Mouse (Mus musculus) lung, postnatal 14 days (tissue): ENCODE measurements around the gene Eps8l3.

Experiments used
- DNase-seq: peaks from one replicate; pipeline ENCODE4 v3.0.0; 2021

Gene Eps8l3

DNA sequence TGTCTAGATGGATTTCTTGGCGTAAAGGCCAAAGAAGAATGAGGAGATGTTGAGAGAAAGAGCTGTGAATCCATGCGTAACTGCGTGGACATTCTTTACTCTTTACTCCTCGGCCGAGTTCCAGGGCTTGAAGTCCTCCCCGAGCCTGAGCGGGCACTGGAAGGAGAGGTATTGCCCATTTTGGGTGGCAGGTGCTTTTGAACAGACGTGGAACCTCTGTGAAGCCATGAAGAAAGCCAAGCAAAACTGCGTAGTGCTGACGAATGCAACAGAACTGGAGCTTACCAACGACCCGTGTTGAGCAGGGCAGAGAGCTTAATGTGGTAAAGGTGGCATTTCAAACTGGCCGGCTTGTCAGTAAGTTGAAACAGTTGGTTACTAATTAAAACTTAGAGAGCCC is 21.7 kb downstream of the Eps8l3 start:
- no peak for DNase-seq

DNA sequence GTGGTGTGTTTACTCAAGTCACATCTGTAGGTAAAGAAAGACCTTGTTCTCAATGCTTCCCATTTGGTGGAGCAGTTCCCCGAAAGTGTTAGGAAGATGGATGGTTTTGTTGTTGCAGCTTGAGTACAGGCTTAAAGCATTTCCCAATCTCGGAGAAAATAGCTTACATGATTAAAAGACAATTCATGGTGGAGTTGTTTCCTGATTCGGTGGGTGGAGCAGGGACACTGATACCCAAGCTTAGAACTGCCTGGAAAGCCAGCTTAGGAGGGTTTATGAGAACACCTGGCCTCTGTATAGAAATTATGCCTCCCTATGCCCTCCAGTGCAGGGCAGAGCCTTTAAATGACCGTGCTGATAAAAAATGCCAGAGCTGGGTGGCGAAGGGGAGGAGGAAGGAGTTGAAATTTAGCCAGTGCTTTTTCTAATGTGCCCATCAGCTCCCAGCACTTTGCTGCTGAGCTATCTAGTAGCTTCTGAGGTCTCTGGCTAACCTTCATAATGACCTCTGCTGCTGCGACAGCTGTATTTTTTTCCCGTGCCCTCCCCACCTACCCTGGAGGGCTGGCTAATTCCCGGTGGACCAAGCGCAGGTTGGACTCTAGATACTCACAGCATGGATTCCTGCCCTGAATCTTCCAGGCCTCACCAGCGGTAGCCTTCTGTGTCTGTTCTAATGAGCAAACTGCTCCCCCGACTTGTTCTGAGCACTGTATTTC is 24.1 kb downstream of the Eps8l3 start:
- DNase-seq = no peak

DNA sequence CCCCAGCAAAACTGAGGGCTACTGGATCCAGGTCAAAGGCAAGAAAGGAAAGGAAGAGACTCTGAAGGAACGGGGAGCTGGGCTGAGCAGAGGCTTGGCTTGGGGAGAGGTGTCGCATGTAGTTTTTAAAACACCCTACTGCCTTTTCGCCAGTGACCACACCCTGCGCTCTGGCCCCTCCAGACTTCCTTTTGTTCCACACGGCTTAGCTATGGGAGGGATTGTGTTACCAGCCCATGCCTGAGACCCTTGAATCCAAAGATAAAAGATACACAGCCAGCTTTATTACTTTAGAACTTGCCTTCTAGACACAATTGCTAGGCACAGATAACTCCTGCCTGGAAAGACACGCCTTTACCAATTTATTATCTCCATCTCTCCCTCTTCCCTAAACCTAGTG is 28.9 kb downstream of the Eps8l3 start:
- no peak for DNase-seq

DNA sequence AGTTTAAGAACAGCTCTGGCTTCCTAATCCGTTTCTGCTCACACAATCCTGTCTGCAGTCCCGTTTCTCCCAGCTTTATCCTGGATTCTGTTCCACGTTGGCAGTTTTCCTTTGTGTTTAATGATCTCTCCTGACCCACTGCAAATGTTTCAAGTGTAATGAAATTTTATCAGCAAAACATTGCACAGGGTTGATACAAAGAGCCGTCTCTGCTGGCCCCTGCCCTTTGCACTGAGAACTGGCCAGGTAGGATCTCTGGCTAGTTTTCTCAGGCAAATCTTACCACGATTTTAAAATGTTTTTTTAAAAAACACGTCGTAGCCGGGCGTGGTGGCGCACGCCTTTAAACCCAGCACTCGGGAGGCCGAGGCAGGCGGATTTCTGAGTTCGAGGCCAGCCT is 39.6 kb downstream of the Eps8l3 start:
- DNase-seq = no peak

DNA sequence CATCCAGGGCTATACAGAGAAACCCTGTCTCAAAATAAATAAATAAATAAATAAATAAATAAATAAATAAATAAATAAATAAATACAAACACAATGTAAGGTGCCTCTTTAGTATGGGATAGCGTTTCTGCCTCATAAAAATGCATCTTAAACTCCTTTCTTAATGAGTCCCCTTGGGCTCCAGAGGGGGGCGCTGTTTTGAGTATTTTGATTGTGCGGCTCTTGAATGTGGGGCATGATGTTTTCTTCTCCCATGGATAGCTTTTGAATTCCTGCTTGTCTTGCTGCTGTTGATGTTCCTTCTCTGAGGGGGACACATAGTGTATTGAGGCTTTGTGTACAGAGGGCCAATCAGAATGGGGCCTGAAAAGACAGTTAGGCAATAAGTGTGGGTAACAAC is 40.1 kb downstream of the Eps8l3 start:
- DNase-seq = no peak

DNA sequence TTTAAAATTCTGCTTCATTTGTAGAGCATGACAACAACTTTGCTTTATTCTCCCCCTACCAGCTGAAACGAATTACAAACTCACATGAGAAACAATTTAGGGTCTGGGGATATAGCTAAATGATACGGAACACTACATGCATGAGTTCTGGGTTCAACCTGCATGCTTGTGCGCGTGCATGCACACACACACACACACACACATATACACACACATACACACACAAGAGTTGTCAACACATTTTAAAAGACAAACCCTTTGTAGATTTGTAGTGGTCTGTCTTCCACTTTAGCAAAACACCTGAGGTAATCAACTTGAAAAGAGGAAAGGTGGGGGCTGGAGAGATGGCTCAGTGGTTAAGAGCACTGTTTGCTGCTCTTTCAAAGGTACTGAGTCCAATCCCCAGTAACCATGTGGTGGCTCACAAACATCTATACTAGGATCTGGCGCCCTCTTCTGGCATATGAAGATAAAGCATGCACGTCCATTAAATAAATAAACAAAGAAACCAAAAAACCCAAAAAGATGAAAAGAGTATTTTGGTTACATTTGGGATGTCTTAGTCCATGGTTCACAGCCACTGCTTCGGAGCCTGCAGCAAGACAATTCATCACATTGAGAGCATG is 40.9 kb downstream of the Eps8l3 start:
- peak; percentile 76 for DNase-seq

DNA sequence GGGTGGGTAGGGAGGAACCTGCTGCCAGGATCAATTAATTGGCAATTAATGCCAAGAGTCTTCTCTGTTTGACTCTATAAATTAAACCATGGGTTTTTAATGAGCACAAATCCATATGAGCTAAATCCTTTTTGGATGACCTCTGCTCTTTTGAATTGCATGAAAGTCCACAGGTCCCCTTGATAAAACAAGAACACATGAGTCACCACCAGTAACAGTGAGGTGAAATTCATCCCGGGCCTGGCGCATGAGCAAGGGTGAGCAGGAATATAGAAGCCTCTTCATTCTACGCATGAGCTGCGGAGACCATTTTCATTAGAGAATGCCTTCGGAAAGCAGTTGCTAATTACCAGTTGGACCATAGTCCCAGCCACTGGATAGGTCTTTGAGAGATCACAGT is 43.3 kb downstream of the Eps8l3 start:
- DNase-seq = no peak

DNA sequence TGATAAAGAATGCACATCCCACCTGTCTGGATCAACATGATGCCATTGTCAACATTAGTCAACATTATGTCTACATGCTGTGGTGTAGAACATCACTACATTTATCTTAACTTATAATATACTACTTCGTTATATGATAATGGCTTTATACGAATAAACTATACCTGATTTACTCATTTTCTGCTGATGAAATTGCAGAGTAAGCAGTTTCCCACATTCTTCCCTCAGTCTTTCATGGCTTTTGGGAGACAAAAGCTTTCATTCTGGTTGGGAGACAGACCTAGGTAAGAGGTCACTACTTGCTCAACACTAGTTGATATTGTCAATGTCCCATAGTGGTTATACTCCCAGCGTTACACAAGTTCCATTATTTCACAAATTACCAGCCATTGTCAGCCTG is 48.3 kb downstream of the Eps8l3 start:
- DNase-seq = no peak

DNA sequence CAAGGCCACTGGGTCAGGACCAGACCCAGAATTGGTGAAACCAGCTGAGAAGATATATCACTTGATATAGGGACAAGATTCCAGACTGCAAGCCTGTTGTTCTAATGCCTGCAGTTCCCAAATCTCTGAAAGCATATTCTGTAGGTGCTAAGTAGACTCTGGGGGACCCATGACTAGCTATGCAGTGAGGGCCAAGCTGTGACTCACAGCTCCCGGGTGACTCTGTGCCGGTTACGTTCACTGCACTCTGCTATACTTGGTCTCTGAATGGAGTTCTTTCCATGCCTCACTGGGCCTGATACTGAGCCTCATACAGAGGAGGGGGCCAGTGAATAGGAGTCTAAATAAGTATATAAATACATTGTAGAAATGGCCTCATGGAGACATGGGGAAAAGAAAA is 50.8 kb downstream of the Eps8l3 start:
- no peak for DNase-seq

DNA sequence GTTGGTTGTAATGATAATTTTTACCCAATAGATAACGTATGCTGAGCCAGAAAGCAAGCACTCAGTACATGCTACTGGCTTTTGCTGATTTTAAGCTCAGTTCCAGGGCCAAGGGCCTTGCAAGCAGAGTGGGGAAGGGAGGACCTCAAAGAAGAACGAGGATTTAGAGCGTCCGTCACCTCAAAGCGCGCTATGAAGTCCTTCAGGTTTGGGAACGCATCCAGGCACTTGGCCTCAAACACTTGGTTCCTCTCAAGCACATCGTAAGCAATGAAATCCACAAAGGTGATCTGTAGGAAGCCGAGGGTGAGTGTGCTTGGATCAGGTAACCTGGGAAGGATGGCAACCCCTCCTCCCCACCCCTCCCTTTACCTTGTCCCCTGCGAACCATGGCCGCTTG is 51.7 kb downstream of the Eps8l3 start:
- peak; percentile 36 for DNase-seq

DNA sequence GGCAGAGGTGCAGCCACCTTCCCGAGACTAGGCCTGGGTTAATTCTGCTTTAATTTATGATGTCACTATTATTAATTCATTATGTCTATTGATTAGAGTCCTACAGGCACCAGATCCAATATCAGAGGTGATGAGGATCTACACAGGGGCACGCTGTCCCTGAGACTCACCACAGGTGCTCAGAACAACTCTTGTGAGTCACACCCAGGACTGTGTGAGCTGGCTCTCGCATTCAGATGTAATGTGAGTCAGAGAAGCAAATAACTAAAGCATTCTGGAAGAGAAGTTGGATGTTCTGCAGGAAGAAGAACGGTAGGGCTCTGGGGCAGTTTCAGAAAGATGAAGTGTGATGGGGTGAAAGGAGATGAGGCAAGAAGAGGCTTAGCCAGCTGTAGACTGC is 52.2 kb downstream of the Eps8l3 start:
- DNase-seq = no peak

DNA sequence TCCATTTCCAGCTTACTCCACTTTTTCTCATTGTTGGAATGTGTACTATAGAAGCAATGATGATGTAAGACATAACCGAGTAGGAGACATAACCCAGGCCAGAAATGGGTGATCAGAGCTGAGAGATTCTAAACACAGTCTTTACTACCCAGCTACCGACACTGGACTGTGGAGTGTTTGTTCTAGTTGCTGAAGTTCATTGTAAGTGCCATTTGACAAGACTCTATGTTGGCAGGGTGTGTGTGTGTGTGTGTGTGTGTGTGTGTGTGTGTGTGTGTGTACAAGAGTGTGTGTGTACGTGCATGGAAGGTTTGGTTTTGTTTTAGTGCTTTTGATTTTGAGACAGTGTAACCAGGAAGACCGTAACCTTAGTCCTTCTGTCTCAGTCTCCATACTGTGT is 52.7 kb downstream of the Eps8l3 start:
- no peak for DNase-seq

DNA sequence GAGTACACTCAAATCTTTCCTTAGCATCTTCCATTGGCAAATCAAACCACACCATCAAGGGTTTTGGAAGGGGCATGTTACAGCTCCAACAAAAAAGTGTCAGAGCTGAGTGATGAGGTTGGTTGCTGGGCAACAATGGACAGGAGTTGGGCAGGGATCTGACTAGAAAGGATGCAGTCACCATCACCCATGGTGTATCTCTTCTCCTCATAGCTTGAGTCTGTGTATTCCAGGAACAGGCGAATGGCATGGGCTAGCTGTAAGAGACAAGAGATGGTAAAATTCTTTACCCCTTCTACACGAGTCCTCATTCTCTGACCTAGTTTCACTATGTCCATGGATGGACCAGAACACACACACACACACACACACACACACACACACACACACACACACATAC is 54.1 kb downstream of the Eps8l3 start:
- no peak for DNase-seq

DNA sequence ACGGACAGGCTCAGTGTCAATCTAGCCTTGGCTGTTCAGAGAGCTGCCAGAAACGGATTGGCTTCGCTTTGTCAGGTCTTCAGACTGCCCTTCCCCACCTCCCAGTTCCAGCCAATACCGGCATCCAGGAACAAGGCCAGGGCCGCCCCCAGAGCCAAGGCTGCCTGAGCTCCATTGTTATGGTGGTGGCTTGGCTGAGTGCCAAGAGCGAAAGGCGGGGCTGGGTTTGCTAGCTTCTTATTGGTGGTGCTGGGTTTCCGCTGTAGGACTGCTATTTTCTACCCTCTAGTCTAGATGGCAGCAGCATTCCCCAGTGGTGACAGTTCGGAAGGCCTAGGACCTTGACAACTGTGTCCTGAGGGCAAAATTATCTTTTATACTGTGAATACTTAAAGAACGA is 54.6 kb downstream of the Eps8l3 start, which contains the start of gene Gstm7:
Gene Gstm7 (minus strand): TSS at position 148 of the 400 bp plus-strand sequence.
- DNase-seq = peak; percentile 98

DNA sequence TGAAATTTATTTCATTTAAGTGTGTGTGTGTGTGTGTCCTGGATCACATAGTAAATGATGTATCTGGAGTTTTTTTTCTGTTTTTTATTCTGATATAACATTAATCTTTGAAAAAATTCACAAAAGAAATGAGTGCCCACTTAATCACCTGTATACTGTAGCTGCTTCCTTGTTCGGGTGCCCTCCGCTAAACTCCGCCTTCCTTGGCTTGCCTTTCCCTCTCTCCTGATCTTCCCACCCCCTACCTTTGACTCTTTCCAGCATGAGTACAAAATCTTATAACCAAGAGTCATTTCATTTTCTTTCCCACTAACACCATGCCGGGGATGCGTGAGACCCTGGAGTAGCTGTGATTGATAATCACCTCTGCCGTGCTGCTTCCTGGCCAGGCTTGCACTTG is 55.1 kb downstream of the Eps8l3 start:
- no peak for DNase-seq

DNA sequence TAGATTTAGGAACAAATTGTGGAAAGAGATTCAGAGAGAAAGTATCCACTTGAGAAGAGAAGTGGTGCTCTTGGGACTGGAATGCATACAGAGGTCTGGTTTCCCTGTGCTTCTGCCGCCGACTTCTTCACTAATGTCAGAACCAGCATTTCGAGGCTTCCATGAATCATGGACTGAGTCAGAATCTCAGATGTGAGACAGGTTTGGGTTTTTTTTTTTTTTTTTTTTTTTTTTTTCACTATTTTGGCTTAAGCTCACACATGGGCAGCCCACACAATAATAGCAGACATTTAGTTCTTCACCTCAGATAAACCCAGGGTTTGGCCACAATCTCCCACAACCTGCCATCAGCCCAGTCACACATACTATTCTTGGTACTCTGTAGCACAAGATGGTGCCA is 58.2 kb downstream of the Eps8l3 start:
- no peak for DNase-seq

DNA sequence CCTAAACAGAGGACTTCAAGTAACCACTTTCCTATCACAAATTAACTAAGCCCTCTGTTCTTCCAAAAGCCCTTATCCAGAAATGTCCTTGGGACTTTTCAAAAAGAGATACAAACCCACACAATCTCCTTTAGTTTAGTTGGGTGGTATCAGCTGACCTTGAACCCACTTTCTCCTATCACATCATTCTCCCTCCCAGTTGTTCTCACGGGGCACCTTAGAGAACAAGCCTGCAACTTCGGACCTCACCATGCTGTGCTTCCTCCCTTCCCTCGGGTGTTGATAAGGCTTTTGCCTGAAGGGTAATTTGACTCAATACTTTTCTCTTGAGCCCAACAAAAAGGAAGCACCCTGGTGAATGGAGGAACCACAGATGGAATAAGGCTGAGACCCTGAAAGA is 58.9 kb downstream of the Eps8l3 start:
- no peak for DNase-seq

DNA sequence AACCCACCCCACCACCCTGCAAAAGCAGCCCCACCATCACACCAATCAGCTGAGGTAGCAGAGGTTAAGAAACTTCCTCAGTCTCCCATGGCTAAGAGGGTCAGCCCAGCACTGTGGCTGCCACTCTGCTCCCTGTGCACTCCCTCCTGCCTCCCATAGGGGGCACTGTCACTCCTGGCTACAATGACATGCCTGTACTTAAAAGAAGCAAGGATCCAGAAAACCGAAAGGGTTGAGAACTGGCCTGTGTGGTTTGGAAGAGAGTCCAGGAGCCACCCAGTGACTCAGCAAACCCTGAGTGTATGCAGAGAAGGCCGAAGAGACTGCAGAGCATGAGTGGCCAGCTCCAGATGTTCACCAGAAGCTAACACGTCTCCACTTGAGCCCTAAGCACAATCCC is 62.4 kb downstream of the Eps8l3 start:
- peak; percentile 73 for DNase-seq

DNA sequence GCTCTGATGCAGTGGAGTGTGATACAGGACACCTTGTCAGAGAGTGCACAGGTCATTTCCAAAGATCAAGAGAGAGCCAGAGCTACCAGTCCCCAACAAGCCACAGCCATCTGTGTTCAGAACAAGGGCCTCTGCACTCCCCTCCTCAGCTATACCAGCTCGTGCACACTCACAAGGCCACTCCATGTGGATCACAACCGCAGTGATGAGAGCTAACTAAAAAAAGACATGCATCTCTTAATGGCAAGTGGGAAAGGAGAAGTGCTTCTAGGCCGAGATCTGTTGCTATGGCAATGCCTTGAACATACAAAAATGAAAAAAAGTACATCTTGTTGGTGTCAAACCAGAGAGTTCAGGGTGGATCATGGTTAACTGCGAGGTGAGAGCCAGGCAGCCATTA is 62.8 kb downstream of the Eps8l3 start:
- DNase-seq = no peak

DNA sequence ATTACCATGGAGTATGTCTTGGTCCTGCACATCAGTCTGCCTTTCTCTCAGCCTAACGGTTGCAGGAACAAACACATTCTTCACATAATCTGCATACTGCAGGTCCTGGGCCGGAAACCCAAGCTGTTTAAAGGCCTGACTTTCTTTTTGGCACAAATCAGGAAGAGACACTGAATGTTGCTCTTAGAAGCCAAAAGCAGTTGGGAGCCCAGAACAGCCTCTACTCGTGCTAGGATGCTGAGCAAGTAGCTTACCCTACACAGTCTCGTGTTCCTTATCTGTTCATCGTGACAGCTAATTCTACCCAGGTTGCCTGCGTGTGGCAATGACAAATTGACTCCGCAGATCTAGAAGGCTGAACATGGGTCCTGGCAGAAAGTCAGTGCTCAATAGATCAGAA is 63.5 kb downstream of the Eps8l3 start:
- no peak for DNase-seq

DNA sequence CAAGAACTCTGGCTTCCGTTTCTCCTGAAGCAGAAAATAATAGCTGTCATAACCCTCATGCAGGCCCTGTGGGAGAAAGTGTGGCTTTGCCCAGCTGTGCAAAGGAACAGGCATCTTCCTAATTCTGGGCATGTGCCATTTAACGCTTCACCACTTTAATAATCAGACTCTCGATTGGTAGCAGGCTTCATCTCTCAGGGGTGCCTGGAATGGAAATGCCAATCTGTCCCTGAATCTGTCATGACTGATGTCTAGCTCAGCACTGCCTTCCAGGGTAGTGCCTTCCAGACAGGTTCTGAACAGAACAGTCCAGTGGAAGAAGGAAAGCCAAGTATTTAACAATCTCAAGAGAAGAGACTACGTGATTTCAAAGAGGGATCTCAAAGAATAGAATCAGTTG is 64.2 kb downstream of the Eps8l3 start:
- DNase-seq = no peak
